Mouse (Mus musculus) embryonic facial prominence, embryonic 10.5 days (tissue): Measurements from ENCODE around the gene Gm10518. TPM values are rescaled to one million over a fixed set of nuclear protein-coding genes. Genes with fewer than 3 reads are reported as not detected.
"Not testable (repeated sequence)": the region's sequence is repeated elsewhere in the genome, so short reads cannot be mapped to it uniquely, and the experiment has no call there.

Experiments used
- DNase-seq: peaks from one replicate; pipeline ENCODE4 v3.0.0-alpha.2; 2017; ENCODE audit warnings: low spot score
- H3K27ac ChIP-seq: fragments of 300-500 bp; sonication (generic); replicated peaks from 2 replicates; pipeline ENCODE4 v1.5.1; 2016; ENCODE audit warnings: mild to moderate bottlenecking
- H3K27me3 ChIP-seq: fragments of 300-500 bp; sonication (generic); replicated peaks from 2 replicates; pipeline ENCODE4 v1.6.1; 2016; ENCODE audit warnings: low read depth, mild to moderate bottlenecking; ENCODE audit not compliant: poor library complexity, severe bottlenecking
- H3K36me3 ChIP-seq: fragments of 300-500 bp; sonication (generic); replicated peaks from 2 replicates; pipeline ENCODE4 v1.6.1; 2016; ENCODE audit warnings: mild to moderate bottlenecking, moderate library complexity
- H3K4me1 ChIP-seq: fragments of 300-500 bp; sonication (generic); 2 replicates; pipeline ENCODE4 v1.6.1; 2016
- H3K4me3 ChIP-seq: fragments of 300-500 bp; sonication (generic); 2 replicates; pipeline ENCODE4 v1.5.1; 2016; ENCODE audit warnings: mild to moderate bottlenecking, moderate library complexity
- H3K9me3 ChIP-seq: fragments of 300-500 bp; sonication (generic); 2 replicates; pipeline ENCODE4 v1.6.1; 2016; ENCODE audit warnings: mild to moderate bottlenecking
- WGBS: fragments of 180-500 bp; shearing (Covaris S2); methylation state at CpG from one replicate; pipeline ENCODE4 v1.1.7; 2016; 5-methylcytosine and 5-hydroxymethylcytosine counted together
- polyA plus RNA-seq: library from polyadenylated mRNA; unstranded; fragments of >200 nt; fragmentation: Nextera tagmentation; extraction: Ambion mirVana; gene quantifications from 2 replicates; pipeline ENCODE4 v1.2.1, GENCODE M21; 2016

The Gm10518 gene
- polyA plus RNA-seq, 1 experiment from 2014 or later: 0.17 TPM

DNA sequence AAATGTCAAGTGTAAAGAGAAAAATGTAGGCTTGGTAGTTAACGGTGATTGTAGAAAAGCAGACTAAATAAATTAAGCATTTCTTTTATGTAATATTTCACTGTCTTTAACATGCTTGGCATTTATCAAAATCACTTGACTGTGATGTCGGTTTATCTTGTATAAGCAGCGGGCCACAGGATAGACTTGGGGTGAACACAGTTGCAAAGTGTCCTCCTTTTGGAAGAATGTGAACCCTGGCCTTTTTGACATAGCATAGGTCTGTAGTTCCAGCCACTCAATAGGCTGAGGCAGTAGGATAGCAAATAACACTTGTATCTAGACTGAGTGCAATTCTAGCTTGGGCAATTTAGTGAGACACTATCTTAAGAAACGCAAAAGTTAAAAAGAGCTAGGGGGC lies 4.3 kb downstream of the Gm10518 start:
- Histone ChIP-seq H3K4me3 (no peak overlapping the region), H3K9me3 (no peaks in the 10 kb centered on the region), H3K4me1 (0 out of 2 replicates have a peak, but pooled peaks cover under 1% of the 10 kb centered on the region), H3K27ac (no peak overlapping the region), H3K36me3 (no peaks in the 10 kb centered on the region), H3K27me3 (no peaks in the 10 kb centered on the region)
- 88% methylated on average over 4 of the region's 4 CpGs for WGBS
- no peak for DNase-seq

DNA sequence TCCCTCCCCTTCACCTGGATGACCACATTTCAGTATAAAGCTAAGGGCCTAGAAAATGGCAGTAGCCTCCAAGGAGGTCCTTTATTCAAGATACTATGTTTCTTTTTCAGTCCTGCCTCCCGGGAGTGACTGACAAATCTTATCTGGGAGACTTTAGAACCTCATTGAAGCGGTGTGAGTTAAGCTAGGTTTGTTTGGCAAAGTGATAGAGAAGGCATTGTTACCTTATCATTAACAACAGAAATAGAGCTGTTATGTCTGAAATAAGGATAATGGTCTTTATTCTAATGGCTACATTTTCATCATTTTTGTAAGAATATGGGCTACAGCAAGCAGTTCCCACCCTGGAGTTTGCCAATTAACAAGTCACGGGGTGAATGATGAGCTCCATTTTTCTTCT lies 5.1 kb downstream of the Gm10518 start:
- H3K27me3 ChIP-seq: no peaks in the 10 kb centered on the region
- no peak overlapping the region for H3K27ac ChIP-seq
- H3K36me3 ChIP-seq: no peaks in the 10 kb centered on the region
- 82% methylated on average over 3 of the region's 3 CpGs for WGBS
- H3K4me3 ChIP-seq: no peak overlapping the region
- DNase-seq: no peak
- no peaks in the 10 kb centered on the region for H3K4me1 ChIP-seq
- no peaks in the 10 kb centered on the region for H3K9me3 ChIP-seq

DNA sequence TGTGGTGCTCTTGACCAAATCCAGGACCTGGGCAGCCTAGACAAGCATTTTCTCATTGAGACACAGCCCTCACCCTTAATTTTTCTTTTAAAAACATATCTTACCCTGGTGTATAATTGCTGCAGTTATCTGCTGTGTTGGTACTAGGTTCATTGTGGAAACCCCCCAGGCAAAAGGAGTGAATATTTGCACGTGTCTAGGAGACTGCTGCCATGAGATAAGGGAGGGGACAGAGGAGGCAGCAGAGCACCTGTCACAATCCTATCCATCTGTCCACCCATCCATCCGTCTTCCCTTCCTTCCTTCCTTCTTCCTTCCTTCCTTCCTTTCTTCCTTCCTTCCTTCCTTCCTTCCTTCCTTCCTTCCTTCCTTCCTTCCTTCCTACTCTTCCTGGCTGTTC lies 10.2 kb downstream of the Gm10518 start:
- no peaks in the 10 kb centered on the region for H3K4me1 ChIP-seq
- no peak for DNase-seq
- H3K36me3 ChIP-seq: no peaks in the 10 kb centered on the region
- 0 out of 2 replicates have a peak, but pooled peaks cover 3% of the 10 kb centered on the region for H3K9me3 ChIP-seq
- H3K4me3 ChIP-seq: no peak overlapping the region
- WGBS: 57% methylated on average over 2 of the region's 2 CpGs
- no peak overlapping the region for H3K27ac ChIP-seq
- no peaks in the 10 kb centered on the region for H3K27me3 ChIP-seq

DNA sequence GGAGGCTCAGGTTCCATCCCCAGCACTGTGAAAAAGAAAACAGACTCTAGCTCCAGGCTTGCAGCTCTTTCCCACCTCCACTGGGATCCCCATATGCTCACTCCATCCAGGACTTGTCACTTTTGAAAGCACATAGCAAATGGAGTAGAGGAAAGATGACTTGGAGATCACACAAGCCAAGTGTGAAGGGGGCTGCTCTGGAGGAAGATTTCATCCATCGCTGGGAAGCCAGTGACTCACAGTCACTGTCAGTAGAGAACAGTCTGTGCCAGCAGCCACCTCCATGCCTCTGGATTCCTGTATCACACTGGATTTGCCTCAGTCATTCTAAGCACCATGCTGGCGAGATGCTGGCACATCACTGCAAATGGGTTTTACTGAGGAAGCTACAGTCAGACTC lies 11.4 kb downstream of the Gm10518 start:
- H3K36me3 ChIP-seq: no peaks in the 10 kb centered on the region
- H3K4me1 ChIP-seq: no peaks in the 10 kb centered on the region
- H3K27me3 ChIP-seq: no peaks in the 10 kb centered on the region
- H3K9me3 ChIP-seq: 0 out of 2 replicates have a peak, but pooled peaks cover 3% of the 10 kb centered on the region
- 88% methylated on average over 2 of the region's 2 CpGs for WGBS
- no peak overlapping the region for H3K4me3 ChIP-seq
- no peak for DNase-seq
- no peak overlapping the region for H3K27ac ChIP-seq

DNA sequence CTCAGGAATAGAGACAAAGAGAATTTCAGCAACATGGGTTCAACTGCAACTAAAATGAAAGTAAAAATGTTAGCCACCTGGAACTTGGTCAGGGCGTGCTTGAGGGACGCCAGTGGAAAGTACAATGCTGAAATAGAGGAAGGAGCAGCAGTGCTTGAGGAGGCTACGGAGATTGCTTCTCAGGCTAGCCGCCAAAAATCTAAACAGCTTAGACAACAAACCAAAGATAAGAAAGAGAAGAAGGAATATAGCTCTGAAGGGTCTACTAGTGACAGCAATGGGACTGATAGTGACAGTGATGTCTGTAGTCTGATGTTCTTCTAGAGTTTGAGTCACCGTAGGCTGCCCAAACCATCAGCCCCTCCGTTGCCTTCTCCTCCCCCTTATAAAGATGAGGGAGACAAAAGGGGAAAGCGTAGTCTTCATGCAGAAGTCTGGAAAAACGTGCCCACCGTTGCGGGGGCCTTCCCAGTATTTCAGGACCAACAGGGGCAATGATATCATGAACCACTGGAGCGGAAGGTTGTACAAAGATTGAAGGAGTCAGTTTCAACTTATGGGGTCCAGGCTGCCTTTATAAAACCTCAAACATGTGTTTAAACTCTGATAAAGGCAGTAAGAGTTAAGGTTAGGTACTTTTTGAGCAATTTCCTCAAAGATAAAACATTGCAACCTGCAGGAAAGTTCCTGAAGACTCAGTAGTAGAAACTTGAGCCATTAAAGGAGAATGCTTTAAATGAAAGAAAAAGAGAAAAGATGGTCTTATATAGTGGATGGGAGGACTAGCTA lies 15.5 kb downstream of the Gm10518 start:
- not testable (repeated sequence) for H3K27ac ChIP-seq, H3K4me3 ChIP-seq, H3K9me3 ChIP-seq, H3K4me1 ChIP-seq, H3K27me3 ChIP-seq, H3K36me3 ChIP-seq, DNase-seq
- WGBS: 92% methylated on average over 11 of the region's 11 CpGs

DNA sequence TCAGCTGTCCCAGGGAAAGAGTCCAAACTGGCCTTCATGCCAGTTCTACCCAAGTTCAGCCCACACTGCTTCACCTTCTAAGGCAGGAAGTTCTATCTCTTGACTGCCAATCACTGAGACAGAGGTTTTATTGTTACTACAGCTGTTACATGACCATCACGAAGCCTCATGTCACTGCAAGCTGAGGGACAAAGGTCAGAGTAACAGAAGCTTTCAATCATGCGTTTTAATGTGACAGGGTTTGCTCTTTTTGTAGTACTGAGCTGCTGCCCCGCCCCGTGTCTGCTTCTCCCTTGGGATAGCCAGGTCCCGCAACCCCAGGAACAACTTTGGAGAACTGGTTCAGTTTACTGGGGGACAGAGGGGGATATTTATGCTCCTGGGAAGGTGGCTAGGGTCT lies 21.4 kb downstream of the Gm10518 start:
- no peak overlapping the region for H3K4me3 ChIP-seq
- no peaks in the 10 kb centered on the region for H3K9me3 ChIP-seq
- no peaks in the 10 kb centered on the region for H3K27me3 ChIP-seq
- no peak for DNase-seq
- H3K36me3 ChIP-seq: no peaks in the 10 kb centered on the region
- no peak overlapping the region for H3K27ac ChIP-seq
- peaks cover 7% of the 10 kb centered on the region; the same call in 1 of the 2 replicates for H3K4me1 ChIP-seq
- 48% methylated on average over 5 of the region's 5 CpGs for WGBS

DNA sequence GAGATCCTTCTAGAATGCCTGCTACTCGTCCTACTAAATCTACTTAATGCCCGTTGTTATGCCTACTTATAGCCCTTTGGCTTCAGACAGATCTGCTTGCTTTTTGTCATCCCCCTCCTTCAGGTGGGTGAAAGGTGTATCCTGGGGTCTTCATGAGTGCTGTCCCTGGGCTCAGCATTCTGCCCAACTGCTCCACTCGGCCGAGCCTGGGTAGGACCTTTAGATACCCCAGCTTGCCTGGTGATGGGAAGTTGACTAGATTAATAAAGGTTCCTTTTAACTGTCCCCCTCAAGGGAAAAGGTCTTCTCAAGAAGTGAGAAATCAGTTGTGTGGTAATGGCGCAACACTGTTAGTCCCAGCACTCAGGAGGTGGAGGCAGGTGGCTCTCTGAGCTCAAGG lies 24.9 kb downstream of the Gm10518 start:
- H3K27ac ChIP-seq: no peak overlapping the region
- no peaks in the 10 kb centered on the region for H3K27me3 ChIP-seq
- no peak overlapping the region for H3K4me3 ChIP-seq
- H3K4me1 ChIP-seq: peaks cover 7% of the 10 kb centered on the region; the same call in 1 of the 2 replicates
- H3K9me3 ChIP-seq: no peaks in the 10 kb centered on the region
- H3K36me3 ChIP-seq: no peaks in the 10 kb centered on the region
- DNase-seq: no peak
- 90% methylated on average over 5 of the region's 5 CpGs for WGBS

DNA sequence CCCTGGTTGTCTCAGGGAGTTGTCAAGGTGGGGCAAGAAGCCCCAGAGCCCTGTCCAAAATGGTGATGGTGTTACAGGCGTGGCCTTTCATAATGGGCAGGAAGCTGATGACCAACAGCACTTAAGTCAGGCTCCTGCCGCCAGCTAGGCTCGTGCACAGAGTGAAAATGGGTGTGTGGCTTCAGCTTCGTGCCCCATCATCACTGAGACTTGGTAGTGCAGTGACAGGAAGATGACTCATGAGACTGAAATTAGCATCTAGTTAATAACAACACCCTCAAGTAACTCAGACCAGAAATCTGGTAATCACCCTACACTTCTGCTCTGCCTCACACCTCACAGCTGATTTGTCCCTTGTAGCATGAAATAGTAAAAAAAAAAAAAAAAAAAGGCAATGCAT lies 25.7 kb downstream of the Gm10518 start:
- no peaks in the 10 kb centered on the region for H3K9me3 ChIP-seq
- no peak overlapping the region for H3K27ac ChIP-seq
- H3K4me3 ChIP-seq: no peak overlapping the region
- no peaks in the 10 kb centered on the region for H3K36me3 ChIP-seq
- peaks cover 7% of the 10 kb centered on the region; the same call in 1 of the 2 replicates for H3K4me1 ChIP-seq
- no peak for DNase-seq
- H3K27me3 ChIP-seq: no peaks in the 10 kb centered on the region
- WGBS: 85% methylated on average over 4 of the region's 4 CpGs

DNA sequence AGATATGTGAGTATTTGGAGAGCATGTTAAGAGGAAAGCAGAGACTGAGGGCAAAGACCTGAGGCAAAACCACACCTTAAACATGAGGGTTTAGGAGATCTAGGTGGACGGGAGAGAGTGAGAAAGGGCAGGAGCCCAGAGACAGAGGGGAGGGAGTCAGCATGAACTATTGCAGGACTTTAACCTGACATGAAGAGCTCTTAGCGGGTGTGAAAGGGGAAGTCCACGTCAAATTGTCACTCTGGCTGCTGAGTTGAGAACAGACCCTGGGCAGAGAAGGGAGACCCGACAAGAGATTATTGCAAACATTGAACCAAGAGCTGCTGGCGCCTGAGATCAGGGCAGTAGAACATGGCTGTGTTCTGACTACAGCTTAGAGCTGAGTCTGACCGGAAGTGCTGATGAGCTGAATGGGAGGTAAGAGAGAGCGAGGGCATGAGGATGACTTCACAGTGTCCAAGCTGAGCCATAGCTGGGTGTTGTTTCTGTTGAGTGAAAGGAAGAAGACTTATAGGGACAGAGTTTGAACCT lies 29.6 kb downstream of the Gm10518 start:
- Histone ChIP-seq H3K27me3 (no peaks in the 10 kb centered on the region), H3K4me3 (no peak overlapping the region), H3K36me3 (no peaks in the 10 kb centered on the region), H3K4me1 (no peaks in the 10 kb centered on the region), H3K9me3 (peaks cover 11% of the 10 kb centered on the region; the same call in 1 of the 2 replicates), H3K27ac (no peak overlapping the region)
- WGBS: 76% methylated on average over 7 of the region's 7 CpGs
- no peak for DNase-seq

DNA sequence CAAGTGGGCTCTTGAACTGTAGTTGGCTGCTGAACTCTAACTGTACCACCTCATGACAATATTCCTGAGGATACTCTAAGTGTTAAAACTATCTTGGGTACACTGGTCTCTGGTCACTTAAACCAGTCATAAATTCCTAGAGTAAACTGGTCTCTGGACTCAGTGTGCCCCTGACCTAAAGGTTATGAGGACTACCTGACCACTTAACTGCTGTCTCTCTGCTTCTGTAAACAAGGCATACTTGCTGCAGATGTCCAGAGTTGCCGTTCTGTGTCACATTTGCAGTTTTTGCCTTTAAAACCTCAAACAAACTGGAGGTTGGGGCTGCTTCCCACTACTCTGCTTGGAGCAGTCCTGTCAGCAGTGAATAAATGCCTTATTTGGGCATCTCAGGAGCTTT lies 30.4 kb downstream of the Gm10518 start:
- H3K4me1 ChIP-seq: no peaks in the 10 kb centered on the region
- H3K9me3 ChIP-seq: peaks cover 11% of the 10 kb centered on the region; the same call in 1 of the 2 replicates
- 90% methylated on average over 1 of the region's 1 CpGs for WGBS
- no peak overlapping the region for H3K27ac ChIP-seq
- no peak for DNase-seq
- no peaks in the 10 kb centered on the region for H3K36me3 ChIP-seq
- no peak overlapping the region for H3K4me3 ChIP-seq
- H3K27me3 ChIP-seq: no peaks in the 10 kb centered on the region

DNA sequence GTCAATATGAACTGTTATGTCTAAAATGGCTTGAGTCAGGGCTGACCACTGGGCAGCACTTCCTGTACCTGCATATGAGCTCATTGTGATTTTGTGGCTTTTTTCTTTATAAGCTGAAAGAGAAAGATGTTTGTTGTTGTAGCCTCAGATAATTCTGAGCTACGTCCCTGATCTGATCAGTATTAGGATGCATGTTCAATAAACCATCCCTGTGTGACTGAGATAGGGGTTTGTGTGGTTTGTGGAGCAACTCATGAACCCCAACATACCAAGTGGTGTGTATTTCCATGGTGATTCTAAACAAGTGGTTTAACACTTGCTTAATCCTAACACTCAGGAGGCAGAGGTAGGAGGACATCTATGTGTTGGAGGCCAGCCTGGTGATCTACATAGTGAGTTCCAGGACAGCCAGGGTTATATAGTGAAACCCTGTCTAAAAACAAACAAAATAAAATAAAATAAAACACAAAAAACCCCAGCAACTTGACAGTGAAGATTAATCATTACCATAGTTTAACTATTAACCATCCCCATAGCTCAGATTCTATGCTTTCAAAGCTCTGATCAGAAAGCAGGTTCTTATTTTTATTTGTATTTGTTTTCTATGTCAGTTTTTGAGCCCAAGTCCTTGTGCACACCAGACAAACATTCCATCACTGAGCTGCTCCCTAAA lies 32.7 kb downstream of the Gm10518 start:
- H3K27ac ChIP-seq: no peak overlapping the region

DNA sequence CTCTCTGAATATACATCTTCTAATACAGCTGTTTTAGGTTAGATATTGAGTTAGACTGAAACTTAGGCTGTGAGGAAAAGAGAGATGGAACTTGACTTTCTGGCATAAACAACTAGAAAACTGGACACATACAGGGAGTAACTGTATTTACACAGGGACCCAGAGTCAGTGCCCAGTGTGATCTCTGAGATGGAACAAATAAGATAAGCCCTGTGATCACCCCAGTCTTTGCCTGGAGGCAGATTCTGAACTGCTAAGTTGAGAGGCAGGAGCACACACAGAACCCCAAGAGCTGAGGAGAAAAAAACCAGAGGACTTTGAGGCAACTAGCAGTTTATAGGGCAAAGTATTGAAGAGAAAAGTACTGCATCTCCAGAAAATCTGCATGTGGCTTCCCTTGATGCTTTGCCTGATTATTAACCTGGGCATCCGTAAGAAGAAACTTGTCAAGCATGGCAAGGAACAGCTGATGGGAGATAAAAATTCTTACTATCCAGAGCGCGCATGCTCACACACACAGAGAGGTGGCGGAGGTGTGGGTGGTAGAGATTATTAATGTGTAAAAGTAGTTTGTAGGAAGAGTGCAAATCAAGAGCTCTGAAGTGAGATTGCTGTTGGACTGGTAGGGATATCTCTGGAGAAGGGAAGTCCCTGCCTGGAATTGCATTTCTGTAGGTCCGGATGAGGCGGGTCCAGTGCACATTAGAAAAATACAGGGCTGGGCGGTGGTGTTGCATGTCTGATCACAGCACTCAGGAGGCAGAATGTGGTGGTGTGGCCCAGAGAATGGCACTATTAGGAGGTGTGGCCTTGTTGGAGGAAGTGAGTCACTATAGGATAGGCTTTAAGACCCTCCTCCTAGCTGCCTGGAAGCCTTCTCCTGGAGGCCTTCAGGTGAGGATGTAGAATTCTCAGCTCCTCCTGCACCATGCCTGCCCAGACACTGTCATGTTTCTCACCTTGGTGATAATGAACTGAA lies 33.5 kb downstream of the Gm10518 start:
- WGBS: 94% methylated on average over 7 of the region's 7 CpGs
- no peak for DNase-seq
- H3K4me1 ChIP-seq: no peaks in the 10 kb centered on the region

More for the DNA sequence above, 32.7 kb downstream of the Gm10518 start:
- H3K4me1 ChIP-seq: no peaks in the 10 kb centered on the region
- no peaks in the 10 kb centered on the region for H3K36me3 ChIP-seq
- DNase-seq: no peak
- WGBS: 88% methylated on average over 1 of the region's 1 CpGs
- H3K9me3 ChIP-seq: peaks cover 11% of the 10 kb centered on the region; the same call in 1 of the 2 replicates
- no peaks in the 10 kb centered on the region for H3K27me3 ChIP-seq
- H3K4me3 ChIP-seq: no peak overlapping the region

More for the DNA sequence above, 33.5 kb downstream of the Gm10518 start:
- H3K4me3 ChIP-seq: no peak overlapping the region
- peaks cover 11% of the 10 kb centered on the region; the same call in 1 of the 2 replicates for H3K9me3 ChIP-seq
- H3K27ac ChIP-seq: no peak overlapping the region
- no peaks in the 10 kb centered on the region for H3K36me3 ChIP-seq
- no peaks in the 10 kb centered on the region for H3K27me3 ChIP-seq
